9 mouse cellular contexts compared by ENCODE assay signal in genomic region chr3:84175337-84176315, GRCm38 (mm10). TPM values are rescaled to one million over a fixed set of nuclear protein-coding genes. Genes with fewer than 3 reads are reported as not detected.
DNase-seq lines count a peak whose midpoint lies in the region; ATAC-seq lines count a peak whose summit lies in the region.
"Had no signal": no experiment of that assay in that cellular context is flagged by ENCODE, and none has a peak within 500 bp of the region (broad histone marks: within the 10 kb centered on the region; RNA-seq: fewer than 3 reads in every experiment).

No protein-coding gene starts in this region.

- H3K9me3 ChIP-seq in intestine, embryonic 15.5 days, result no peaks in the 10 kb centered on the region
- no peaks in the 10 kb centered on the region for H3K9me3 ChIP-seq in midbrain, embryonic 14.5 days (ENCODE audit: control insufficient read depth, low read length)

- no peak overlapping the region for H3K4me2 ChIP-seq in intestine, embryonic 15.5 days (replicated peaks)
- H3K4me2 ChIP-seq in midbrain, embryonic 14.5 days (ENCODE audit: low read length), result no peak overlapping the region

- no peaks in the 10 kb centered on the region for H3K27me3 ChIP-seq in intestine, embryonic 15.5 days (replicated peaks)
- H3K27me3 ChIP-seq in midbrain, embryonic 14.5 days (ENCODE audit: control insufficient read depth, insufficient read depth, low read length), result no peaks in the 10 kb centered on the region

- H3K4me3 ChIP-seq in intestine, embryonic 15.5 days (replicated peaks), result no peak overlapping the region
- H3K4me3 ChIP-seq in midbrain, embryonic 14.5 days (replicated peaks; ENCODE audit: low read depth, low read length), result no peak overlapping the region
- H3K4me3 ChIP-seq: myocyte had no signal

- no peak overlapping the region for H3K27ac ChIP-seq in intestine, embryonic 15.5 days
- no peak overlapping the region for H3K27ac ChIP-seq in midbrain, embryonic 14.5 days (replicated peaks; ENCODE audit: low read depth, low read length)

- DNase-seq in urinary bladder, adult 18-20 months (ENCODE audit: low spot score in 2 of 2), result peak; percentile 34 to 37
- no peak for DNase-seq in urinary bladder, adult 2 months (ENCODE audit: low spot score)
- DNase-seq in cerebellum, postnatal 4 days (ENCODE audit: low spot score in 2 of 2), result peak; percentile 52 to 80
- peak; percentile 35 for DNase-seq in gastrocnemius, adult 8-10 months (ENCODE audit: low spot score in 2 of 2)
- peak; percentile 70 to 83 for DNase-seq in left cerebral cortex, postnatal 25 days (ENCODE audit: low spot score in 2 of 2)
- DNase-seq in midbrain, embryonic 14.5 days, result peak; percentile 90
- peak; percentile 25 for DNase-seq in spleen, adult 12 weeks (ENCODE audit: low spot score)

- ATAC-seq in intestine, embryonic 15.5 days, result peak; percentile 69
- ATAC-seq in midbrain, embryonic 14.5 days (ENCODE audit: low FRiP score, low TSS enrichment), result peak; percentile 79; the same call in 1 of the 2 replicates

- no peak overlapping the region for H3K9ac ChIP-seq in intestine, embryonic 15.5 days
- no peak overlapping the region for H3K9ac ChIP-seq in midbrain, embryonic 14.5 days (replicated peaks; ENCODE audit: low read length)

- no peaks in the 10 kb centered on the region for H3K36me3 ChIP-seq in intestine, embryonic 15.5 days
- H3K36me3 ChIP-seq in midbrain, embryonic 14.5 days (ENCODE audit: control insufficient read depth, insufficient read depth, low read length), result peaks cover 65% of the 10 kb centered on the region

- intact Hi-C loops in left cerebral cortex, postnatal 25 days (cut with DNase I), result loop anchor here (1.0 to 10.0 kb wide), 5 partner anchors 47 to 369 kb away; no protein-coding TSS in a partner anchor

- no peaks in the 10 kb centered on the region for H3K4me1 ChIP-seq in intestine, embryonic 15.5 days (replicated peaks)
- H3K4me1 ChIP-seq in midbrain, embryonic 14.5 days (ENCODE audit: control insufficient read depth, insufficient read depth, low read length), result peaks cover 2% of the 10 kb centered on the region

- WGBS in intestine, embryonic 15.5 days, result 56% methylated on average over 7 of the region's 7 CpGs
- WGBS in midbrain, embryonic 14.5 days, result 35% methylated on average over 7 of the region's 7 CpGs

RNA-seq across cellular contexts. Expression of gene Gm6525, which starts 1.7 kb away (rescaled TPM):
- not detected in 2 replicates for polyA plus RNA-seq in urinary bladder, adult 2 months (2012; rRNA removed)
- total RNA-seq in gastrocnemius, adult 8-10 months (2022), result not detected
- 1.2 TPM in 2 replicates for polyA plus RNA-seq in intestine, embryonic 15.5 days (2015; fragmentation: Nextera tagmentation; extraction: Ambion mirVana)
- not detected for total RNA-seq in left cerebral cortex, postnatal 25 days (2021)
- polyA plus RNA-seq in midbrain, embryonic 14.5 days (2014; fragmentation: Nextera tagmentation; extraction: Ambion mirVana), result 3.1 and 3.2 TPM in 2 replicates

RNA-seq across cellular contexts. Expression of gene Mnd1, which starts 20.0 kb away (rescaled TPM):
- polyA plus RNA-seq in urinary bladder, adult 2 months (2012; rRNA removed), result 4.2 TPM in 2 replicates
- 1 to 10 TPM in 3 of 4 experiments, under 1 TPM in 1; 0.77 to 1.9 (median 1.3) TPM for total RNA-seq in gastrocnemius, adult 8-10 months (2022)
- polyA plus RNA-seq in intestine, embryonic 15.5 days (2015; fragmentation: Nextera tagmentation; extraction: Ambion mirVana), result 10.6 and 12.0 TPM in 2 replicates
- 1 to 10 TPM; 1.3 TPM for total RNA-seq in left cerebral cortex, postnatal 25 days (2021)
- 1.2 and 1.7 TPM in 2 replicates for polyA plus RNA-seq in midbrain, embryonic 14.5 days (2014; fragmentation: Nextera tagmentation; extraction: Ambion mirVana)
